ENCODE assay signal across 8 mouse cellular contexts in the genomic region with DNA sequence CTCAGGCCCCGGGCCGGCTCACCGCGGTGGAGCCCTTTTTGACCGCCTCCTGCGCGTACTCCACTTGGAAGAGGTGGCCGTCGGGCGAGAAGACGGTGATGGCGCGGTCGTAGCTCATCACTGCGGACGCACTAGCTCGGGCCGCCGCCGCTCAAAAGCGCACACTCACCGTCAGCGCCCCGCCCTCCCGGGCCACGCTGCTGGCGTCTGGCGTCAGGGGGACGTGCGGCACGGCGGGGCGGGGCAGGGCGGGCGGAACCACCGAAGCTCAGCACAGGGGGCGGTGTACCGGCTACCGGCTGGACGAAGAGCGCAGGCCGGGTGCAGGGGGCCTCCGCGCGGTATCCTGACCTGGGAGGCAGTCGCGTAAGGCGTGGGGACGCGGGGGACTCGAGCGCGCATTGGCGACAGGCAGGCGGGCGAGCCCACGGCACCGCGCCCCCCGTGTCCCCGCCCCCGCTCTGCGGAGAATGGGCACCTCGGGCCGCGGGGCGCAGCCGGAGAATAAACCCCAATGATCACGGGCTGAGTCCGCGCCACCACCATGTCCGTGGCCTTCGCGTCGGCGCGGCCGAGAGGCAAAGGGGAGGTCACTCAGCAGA. TPM values are rescaled to one million over a fixed set of nuclear protein-coding genes. Genes with fewer than 3 reads are reported as not detected.
DNase-seq lines count a peak whose midpoint lies in the region; ATAC-seq and TF ChIP-seq lines count a peak whose summit lies in the region.

A gene (minus strand): TSS at position 178 of the 602 bp plus-strand sequence.
A gene (plus strand): TSS at position 254 of the 602 bp plus-strand sequence.

- peak; percentile 85 for DNase-seq in c-Kit-positive CD71-positive TER-119-positive erythroid progenitor cells, embryonic 14.5 days (ENCODE audit: low spot score)
- DNase-seq in heart, postnatal 0 days (ENCODE audit: low spot score) = peak; percentile 89
- DNase-seq in kidney, postnatal 4 days = peak; percentile 92 to 97
- DNase-seq in liver, postnatal 0 days = peak; percentile 95

- peak; percentile 95 for ATAC-seq in forebrain, embryonic 13.5 days
- ATAC-seq in heart, postnatal 0 days (ENCODE audit: insufficient read depth, low read depth) = peak; percentile 96
- peak; percentile 97 for ATAC-seq in liver, postnatal 0 days
- ATAC-seq in neural tube, embryonic 13.5 days (ENCODE audit: low read depth) = peak; percentile 95

- H3K4me2 ChIP-seq in forebrain, embryonic 13.5 days = peak within 1 kb of the TSS; percentile 87
- peak within 1 kb of the TSS; percentile 82 for H3K4me2 ChIP-seq in heart, postnatal 0 days (ENCODE audit: low read depth, low read length)
- H3K4me2 ChIP-seq in liver, postnatal 0 days (ENCODE audit: low read depth, low read length) = peak within 1 kb of the TSS; percentile 99
- peak within 1 kb of the TSS; percentile 80 for H3K4me2 ChIP-seq in neural tube, embryonic 13.5 days

- H3K9me3 ChIP-seq in ES-Bruce4 (replicated peaks; ENCODE audit: control insufficient read depth, insufficient read depth, low read length, poor library complexity, severe bottlenecking) = no peaks in the 10 kb centered on the region
- H3K9me3 ChIP-seq in forebrain, embryonic 13.5 days (replicated peaks) = no peaks in the 10 kb centered on the region
- H3K9me3 ChIP-seq in heart, postnatal 0 days (replicated peaks; ENCODE audit: control insufficient read depth, low read length) = no peaks in the 10 kb centered on the region
- no peaks in the 10 kb centered on the region for H3K9me3 ChIP-seq in liver, postnatal 0 days (ENCODE audit: low read length)
- H3K9me3 ChIP-seq in neural tube, embryonic 13.5 days = no peaks in the 10 kb centered on the region

- no peak for TF ChIP-seq CTCF in ES-Bruce4 (IDR thresholded peaks at IDR 0.05; ENCODE audit: low read depth, low read length)
- TF ChIP-seq CTCF in heart, postnatal 0 days (IDR thresholded peaks at IDR 0.05; ENCODE audit: low read depth) = peak; percentile 8; the same call in 1 of the 2 replicates
- no peak; the same call in 1 of the 2 replicates for TF ChIP-seq CTCF in liver, postnatal 0 days (IDR thresholded peaks at IDR 0.05; ENCODE audit: low read depth)
- TF ChIP-seq CTCF in testis, adult 2 months (IDR thresholded peaks at IDR 0.05; ENCODE audit: control insufficient read depth, insufficient read depth, insufficient replicate concordance, low read depth, low read length) = no peak

- peaks cover 9% of the 10 kb centered on the region for H3K36me3 ChIP-seq in ES-Bruce4 (ENCODE audit: control insufficient read depth, insufficient read depth, low read length, poor library complexity, severe bottlenecking)
- H3K36me3 ChIP-seq in forebrain, embryonic 13.5 days (ENCODE audit: poor library complexity, severe bottlenecking) = peaks cover 31% of the 10 kb centered on the region
- H3K36me3 ChIP-seq in heart, postnatal 0 days (replicated peaks; ENCODE audit: control insufficient read depth, insufficient read depth, low read length) = peaks cover 19% of the 10 kb centered on the region
- H3K36me3 ChIP-seq in liver, postnatal 0 days (replicated peaks; ENCODE audit: insufficient read depth, low read length) = peaks cover 20% of the 10 kb centered on the region
- peaks cover 36% of the 10 kb centered on the region for H3K36me3 ChIP-seq in neural tube, embryonic 13.5 days
- no peaks in the 10 kb centered on the region; the same call in 1 of the 2 replicates for H3K36me3 ChIP-seq in testis, adult 2 months (ENCODE audit: control insufficient read depth, insufficient read depth, low read length)

- WGBS in forebrain, embryonic 13.5 days = 1% methylated on average over 71 of the region's 78 CpGs
- under 1% methylated on average over 67 of the region's 78 CpGs for WGBS in heart, postnatal 0 days
- under 1% methylated on average over 56 of the region's 78 CpGs for WGBS in liver, postnatal 0 days (ENCODE audit: insufficient replicate concordance)
- under 1% methylated on average over 72 of the region's 78 CpGs for WGBS in neural tube, embryonic 13.5 days

- peak within 1 kb of the TSS; percentile 46; the same call in 1 of the 2 replicates for H3K27ac ChIP-seq in ES-Bruce4 (ENCODE audit: insufficient read depth, low read length)
- peak within 1 kb of the TSS; percentile 93 for H3K27ac ChIP-seq in forebrain, embryonic 13.5 days
- peak within 1 kb of the TSS; percentile 92 for H3K27ac ChIP-seq in heart, postnatal 0 days (ENCODE audit: low read depth)
- peak within 1 kb of the TSS; percentile 98 for H3K27ac ChIP-seq in liver, postnatal 0 days (ENCODE audit: low read depth)
- H3K27ac ChIP-seq in neural tube, embryonic 13.5 days (replicated peaks) = peak within 1 kb of the TSS; percentile 99
- H3K27ac ChIP-seq in testis, adult 2 months (ENCODE audit: control insufficient read depth, insufficient read depth, low read depth, low read length) = peak within 1 kb of the TSS; percentile 81

- H3K27me3 ChIP-seq in ES-Bruce4 (ENCODE audit: control insufficient read depth, insufficient read depth, low read length, poor library complexity, severe bottlenecking) = no peaks in the 10 kb centered on the region
- no peaks in the 10 kb centered on the region for H3K27me3 ChIP-seq in forebrain, embryonic 13.5 days
- no peaks in the 10 kb centered on the region for H3K27me3 ChIP-seq in heart, postnatal 0 days (ENCODE audit: control insufficient read depth, insufficient read depth, low read length)
- no peaks in the 10 kb centered on the region for H3K27me3 ChIP-seq in liver, postnatal 0 days (ENCODE audit: insufficient read depth, low read length)
- H3K27me3 ChIP-seq in neural tube, embryonic 13.5 days = no peaks in the 10 kb centered on the region
- H3K27me3 ChIP-seq in testis, adult 2 months (ENCODE audit: control insufficient read depth, insufficient read depth, low read length) = no peaks in the 10 kb centered on the region

- TF ChIP-seq POLR2A in ES-Bruce4 (IDR thresholded peaks at IDR 0.05; ENCODE audit: insufficient read depth, low read length) = peak; percentile 74
- peak; percentile 64 for TF ChIP-seq POLR2A in testis, adult 2 months (IDR thresholded peaks at IDR 0.05; ENCODE audit: control insufficient read depth, low read depth, low read length)

- peaks cover 5% of the 10 kb centered on the region for H3K4me1 ChIP-seq in ES-Bruce4 (ENCODE audit: control insufficient read depth, insufficient read depth, low read length)
- H3K4me1 ChIP-seq in forebrain, embryonic 13.5 days = peaks cover 43% of the 10 kb centered on the region
- H3K4me1 ChIP-seq in heart, postnatal 0 days (ENCODE audit: control insufficient read depth, insufficient read depth) = peaks cover 12% of the 10 kb centered on the region; the same call in 1 of the 2 replicates
- H3K4me1 ChIP-seq in liver, postnatal 0 days (ENCODE audit: insufficient read depth) = peaks cover 22% of the 10 kb centered on the region
- H3K4me1 ChIP-seq in neural tube, embryonic 13.5 days (replicated peaks) = peaks cover 50% of the 10 kb centered on the region
- peaks cover 13% of the 10 kb centered on the region for H3K4me1 ChIP-seq in testis, adult 2 months (ENCODE audit: control insufficient read depth, insufficient read depth, low read length)

- peak within 1 kb of the TSS; percentile 92 for H3K9ac ChIP-seq in ES-Bruce4 (ENCODE audit: low read depth, poor library complexity, severe bottlenecking)
- peak within 1 kb of the TSS; percentile 86 for H3K9ac ChIP-seq in forebrain, embryonic 13.5 days
- peak within 1 kb of the TSS; percentile 91 for H3K9ac ChIP-seq in heart, postnatal 0 days (replicated peaks; ENCODE audit: low read depth, low read length)
- peak within 1 kb of the TSS; percentile 94 for H3K9ac ChIP-seq in liver, postnatal 0 days (replicated peaks)
- peak within 1 kb of the TSS; percentile 94 for H3K9ac ChIP-seq in neural tube, embryonic 13.5 days

- no peak for TF ChIP-seq EP300 in ES-Bruce4 (IDR thresholded peaks at IDR 0.05; ENCODE audit: insufficient read depth, low read depth, low read length)
- TF ChIP-seq EP300 in heart, postnatal 0 days (IDR thresholded peaks at IDR 0.05; ENCODE audit: low read depth) = no peak
- no peak for TF ChIP-seq EP300 in liver, postnatal 0 days (IDR thresholded peaks at IDR 0.05; ENCODE audit: low read depth)

- peak within 1 kb of the TSS; percentile 82 for H3K4me3 ChIP-seq in ES-Bruce4 (ENCODE audit: low read depth, low read length)
- H3K4me3 ChIP-seq in forebrain, embryonic 13.5 days = peak within 1 kb of the TSS; percentile 73
- H3K4me3 ChIP-seq in heart, postnatal 0 days (ENCODE audit: low read depth, low read length) = peak within 1 kb of the TSS; percentile 99
- H3K4me3 ChIP-seq in liver, postnatal 0 days (ENCODE audit: low read depth, low read length) = peak within 1 kb of the TSS; percentile 97
- H3K4me3 ChIP-seq in neural tube, embryonic 13.5 days = peak within 1 kb of the TSS; percentile 97
- peak within 1 kb of the TSS; percentile 85 for H3K4me3 ChIP-seq in testis, adult 2 months (ENCODE audit: control insufficient read depth, low read depth, low read length)

RNA-seq across cellular contexts. Expression of the first gene that starts in this region (rescaled TPM):
- polyA plus RNA-seq in ES-Bruce4 (2011; ENCODE audit: insufficient read depth, insufficient read length, low read depth, missing spikeins) = 257 and 264 TPM in 2 replicates
- 716 and 737 TPM in 2 replicates for polyA plus RNA-seq in forebrain, embryonic 13.5 days (2015; fragmentation: Nextera tagmentation; extraction: Ambion mirVana)
- 163 and 234 TPM in 2 replicates for total RNA-seq in heart, postnatal 0 days (2014; rRNA removed; ENCODE audit: low replicate concordance)
- 457 and 460 TPM in 2 replicates for polyA plus RNA-seq in heart, postnatal 0 days (2015; fragmentation: Nextera tagmentation; extraction: Ambion mirVana)
- 264 and 278 TPM in 2 replicates for polyA plus RNA-seq in liver, postnatal 0 days (2015; fragmentation: Nextera tagmentation; extraction: Ambion mirVana)
- 695 and 718 TPM in 2 replicates for polyA plus RNA-seq in neural tube, embryonic 13.5 days (2015; fragmentation: Nextera tagmentation; extraction: Ambion mirVana)
- polyA plus RNA-seq in testis, adult 2 months (2012; rRNA removed) = 38.5 and 42.6 TPM in 2 replicates

RNA-seq across cellular contexts. Expression of the second gene that starts in this region (rescaled TPM):
- 5.1 TPM in 2 replicates for polyA plus RNA-seq in ES-Bruce4 (2011; ENCODE audit: insufficient read depth, insufficient read length, low read depth, missing spikeins)
- 33.9 and 38.7 TPM in 2 replicates for polyA plus RNA-seq in forebrain, embryonic 13.5 days (2015; fragmentation: Nextera tagmentation; extraction: Ambion mirVana)
- total RNA-seq in heart, postnatal 0 days (2014; rRNA removed; ENCODE audit: low replicate concordance) = 3.3 and 5.3 TPM in 2 replicates
- polyA plus RNA-seq in heart, postnatal 0 days (2015; fragmentation: Nextera tagmentation; extraction: Ambion mirVana) = 2.2 and 2.3 TPM in 2 replicates
- 0.50 and 0.62 TPM in 2 replicates for polyA plus RNA-seq in liver, postnatal 0 days (2015; fragmentation: Nextera tagmentation; extraction: Ambion mirVana)
- 44.8 and 45.2 TPM in 2 replicates for polyA plus RNA-seq in neural tube, embryonic 13.5 days (2015; fragmentation: Nextera tagmentation; extraction: Ambion mirVana)
- 4.0 TPM in 2 replicates for polyA plus RNA-seq in testis, adult 2 months (2012; rRNA removed)

Comparison
In these comparisons a context has a peak if more than half of its experiments do, and no peak if none do; other contexts are left out.
1. Peak in every context shown above with its lines: DNase-seq, ATAC-seq, H3K4me3 ChIP-seq and H3K27ac ChIP-seq.
2. H3K27ac ChIP-seq: peak in every context shown above with its lines; median percentile 99 in neural tube, embryonic 13.5 days; 98 in liver, postnatal 0 days; 93 in forebrain, embryonic 13.5 days; 92 in heart, postnatal 0 days; 81 in testis, adult 2 months; 46 in ES-Bruce4.